Mouse (Mus musculus) G1E (cell line): ENCODE data around the gene Cript.

Experiments used
- CTCF ChIP-seq: IDR thresholded peaks from 2 replicates; pipeline ENCODE4 v1.5.1; 2012; ENCODE audit warnings: low read depth, low read length, inconsistent platforms, mixed read lengths
- GATA1 ChIP-seq: IDR thresholded peaks from 2 replicates; pipeline ENCODE4 v1.6.1; 2012; ENCODE audit warnings: borderline replicate concordance, low read length, inconsistent platforms, mixed read lengths
- GATA2 ChIP-seq: IDR thresholded peaks from 2 replicates; pipeline ENCODE4 v1.6.1; 2012; ENCODE audit warnings: low read depth, low read length, inconsistent platforms, borderline replicate concordance
- POLR2AphosphoS5 ChIP-seq: IDR thresholded peaks from 2 replicates; pipeline ENCODE4 v1.6.1; 2012; ENCODE audit warnings: low read depth, low read length, inconsistent platforms; ENCODE audit not compliant: insufficient replicate concordance
- TAL1 ChIP-seq: conservative IDR thresholded peaks from 2 replicates; pipeline ENCODE4 v1.6.1; 2012; ENCODE audit warnings: low read depth, low read length, inconsistent platforms, mixed read lengths

DNA sequence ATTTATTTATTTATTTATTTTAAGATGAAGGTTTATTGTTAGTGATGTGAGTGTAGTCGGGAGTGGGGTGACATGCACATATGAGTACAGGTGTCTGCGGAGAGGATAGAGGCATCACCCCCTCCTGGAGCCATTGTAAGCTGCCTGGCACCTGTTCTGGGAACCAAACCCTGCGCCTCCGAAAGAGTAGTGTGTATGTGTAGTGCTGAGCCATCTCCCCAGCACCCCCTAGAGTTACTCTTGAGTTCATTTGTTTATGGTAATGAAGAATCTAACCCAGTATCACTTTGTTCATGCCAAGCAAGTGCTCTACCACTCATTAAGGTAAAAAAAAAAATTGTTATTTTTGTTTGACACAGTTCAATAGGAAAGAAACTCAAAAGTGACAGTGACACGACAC, 37.2 kb upstream of the Cript start:
- TF ChIP-seq CTCF (no peak), GATA1 (no peak), TAL1 (no peak), POLR2AphosphoS5 (no peak), GATA2 (no peak)
